ENCODE assay signal across 6 mouse cellular contexts in the genomic region with DNA sequence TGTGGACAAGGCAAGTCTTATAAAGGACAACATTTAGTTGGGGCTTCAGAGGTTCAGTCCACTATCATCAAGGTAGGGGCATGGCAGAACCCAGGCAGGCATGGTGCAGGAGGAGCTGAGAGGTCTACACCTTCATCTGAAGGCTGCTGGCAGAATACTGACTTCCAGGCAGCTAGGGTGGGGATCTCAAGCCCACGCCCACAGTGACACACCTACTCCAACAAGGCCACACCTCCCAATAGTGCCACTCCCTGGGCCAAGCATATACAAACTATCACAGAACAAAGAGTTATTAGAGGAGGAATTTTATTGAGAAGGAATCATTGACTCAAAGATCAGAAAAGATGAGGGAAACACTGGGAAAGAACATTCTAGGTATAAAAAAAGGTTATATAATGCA. TPM values are rescaled to one million over a fixed set of nuclear protein-coding genes. Genes with fewer than 3 reads are reported as not detected.
DNase-seq lines count a peak whose midpoint lies in the region; ATAC-seq and TF ChIP-seq lines count a peak whose summit lies in the region.
"Not testable (repeated sequence)": the region's sequence is repeated elsewhere in the genome, so short reads cannot be mapped to it uniquely, and the experiment has no call there.

No protein-coding gene starts in this region.

- not testable (repeated sequence) for TF ChIP-seq CTCF in liver, embryonic 14.5 days (IDR thresholded peaks at IDR 0.05; ENCODE audit: low read depth)

- not testable (repeated sequence) for H3K27ac ChIP-seq in intestine, embryonic 15.5 days; liver, embryonic 14.5 days
- 0 out of 2 replicates have a peak overlapping the region, but pooled peaks have one; percentile 25 for H3K27ac ChIP-seq in liver, embryonic 12.5 days

- H3K9ac ChIP-seq in intestine, embryonic 15.5 days; liver, embryonic 12.5 days; liver, embryonic 14.5 days (replicated peaks): not testable (repeated sequence)

- TF ChIP-seq EP300 in liver, embryonic 14.5 days (IDR thresholded peaks at IDR 0.05; ENCODE audit: low read depth), result not testable (repeated sequence)

- not testable (repeated sequence) for H3K4me2 ChIP-seq in intestine, embryonic 15.5 days (replicated peaks); liver, embryonic 12.5 days; liver, embryonic 14.5 days (ENCODE audit: low read depth)

- H3K4me3 ChIP-seq in intestine, embryonic 15.5 days (replicated peaks); liver, embryonic 12.5 days; liver, embryonic 14.5 days (ENCODE audit: insufficient read depth in 1 of 2, low read depth in 2 of 2, low read length in 2 of 2): not testable (repeated sequence)

- not testable (repeated sequence) for H3K27me3 ChIP-seq in intestine, embryonic 15.5 days (replicated peaks); liver, embryonic 12.5 days (replicated peaks); liver, embryonic 14.5 days (ENCODE audit: control insufficient read depth, insufficient read depth, low read length)

- not testable (repeated sequence) for H3K36me3 ChIP-seq in intestine, embryonic 15.5 days; liver, embryonic 14.5 days (replicated peaks; ENCODE audit: control insufficient read depth, insufficient read depth, low read depth)
- peaks cover 16% of the 10 kb centered on the region for H3K36me3 ChIP-seq in liver, embryonic 12.5 days

- H3K4me1 ChIP-seq in intestine, embryonic 15.5 days (replicated peaks), result not testable (repeated sequence)
- H3K4me1 ChIP-seq in liver, embryonic 12.5 days, result peaks cover 21% of the 10 kb centered on the region
- peaks cover 11 to 14% of the 10 kb centered on the region in 2 experiments; a peak in 3 of 4 replicates for H3K4me1 ChIP-seq in liver, embryonic 14.5 days (replicated peaks; ENCODE audit: control insufficient read depth in 2 of 2, insufficient read depth in 2 of 2, low read length in 1 of 2)

- ATAC-seq in intestine, embryonic 15.5 days, result 0 out of 2 replicates have a peak, but pooled peaks have one; percentile 66
- ATAC-seq in liver, embryonic 12.5 days, result peak; percentile 79
- ATAC-seq in liver, embryonic 14.5 days (ENCODE audit: insufficient read depth), result peak; percentile 68; the same call in 1 of the 2 replicates
- peak; percentile 29; the same call in 1 of the 2 replicates for ATAC-seq in megakaryocyte-erythroid progenitor cell, adult 5-6 weeks (replicated peaks; ENCODE audit: low FRiP score, low TSS enrichment, poor library complexity, severe bottlenecking)

- peak; percentile 21 for DNase-seq in c-Kit-positive CD71-positive TER-119-positive erythroid progenitor cells, embryonic 14.5 days (ENCODE audit: low spot score)
- peak; percentile 40 for DNase-seq in liver
- not testable (repeated sequence) for DNase-seq in liver, embryonic 14.5 days (ENCODE audit: low read depth in 3 of 3, low spot score in 3 of 3)

- WGBS in intestine, embryonic 15.5 days, result 75% methylated on average over 1 of the region's 1 CpGs
- WGBS in liver, embryonic 12.5 days (ENCODE audit: insufficient replicate concordance), result 50% methylated on average over 1 of the region's 1 CpGs
- 18% methylated on average over 1 of the region's 1 CpGs for WGBS in liver, embryonic 14.5 days (ENCODE audit: insufficient replicate concordance)

- H3K9me3 ChIP-seq in intestine, embryonic 15.5 days; liver, embryonic 12.5 days (replicated peaks); liver, embryonic 14.5 days (ENCODE audit: control insufficient read depth, low read length): not testable (repeated sequence)

RNA-seq across cellular contexts. Expression of gene Pja2, which starts 17.2 kb away (rescaled TPM):
- 54.3 and 58.6 TPM in 2 replicates for polyA plus RNA-seq in intestine, embryonic 15.5 days (2015; fragmentation: Nextera tagmentation; extraction: Ambion mirVana)
- polyA plus RNA-seq in liver, embryonic 12.5 days (2016; fragmentation: Nextera tagmentation; extraction: Ambion mirVana), result 21.8 and 24.0 TPM in 2 replicates
- 5.5 and 7.0 TPM in 2 replicates for polyA plus RNA-seq in liver, embryonic 14.5 days (2012; rRNA removed)
- 13.6 and 16.4 TPM in 2 replicates for polyA plus RNA-seq in liver, embryonic 14.5 days (2014; fragmentation: Nextera tagmentation; extraction: Ambion mirVana)
- total RNA-seq in megakaryocyte-erythroid progenitor cell, adult 5-6 weeks (2014; fragmentation: Nextera tagmentation), result 22.4 and 32.8 TPM in 2 replicates
- 32.3 and 35.8 TPM in 2 replicates for total RNA-seq in megakaryocyte-erythroid progenitor cell, adult 5-6 weeks (2017)

Comparison
In these comparisons a context has a peak if more than half of its experiments do, and no peak if none do; other contexts are left out.
1. ATAC-seq: peak in every context shown above with its lines; median percentile 79 in liver, embryonic 12.5 days; 68 in liver, embryonic 14.5 days; 66 in intestine, embryonic 15.5 days; 29 in megakaryocyte-erythroid progenitor cell, adult 5-6 weeks.